Comparison of ENCODE assay signal across 7 mouse cellular contexts in genomic region chr15:10901075-10901474, GRCm38 (mm10). TPM values are rescaled to one million over a fixed set of nuclear protein-coding genes. Genes with fewer than 3 reads are reported as not detected.
DNase-seq lines count a peak whose midpoint lies in the region; ATAC-seq lines count a peak whose summit lies in the region.

No protein-coding gene starts in this region.

- ATAC-seq in limb, embryonic 11.5 days (ENCODE audit: insufficient number of reproducible peaks, low FRiP score, low TSS enrichment, low read depth) = no peak
- ATAC-seq in frontal cortex, adult (ENCODE audit: low TSS enrichment) = no peak

- no peak overlapping the region for H3K4me3 ChIP-seq in limb, embryonic 11.5 days (ENCODE audit: low read depth, low read length)
- no peak overlapping the region for H3K4me3 ChIP-seq in limb, embryonic 10.5 days

- no peak overlapping the region for H3K27ac ChIP-seq in limb, embryonic 11.5 days (replicated peaks; ENCODE audit: low read depth, low read length)
- H3K27ac ChIP-seq in limb, embryonic 10.5 days = no peak overlapping the region

- H3K9me3 ChIP-seq in limb, embryonic 11.5 days (ENCODE audit: control insufficient read depth, low read length) = no peaks in the 10 kb centered on the region
- no peaks in the 10 kb centered on the region for H3K9me3 ChIP-seq in limb, embryonic 10.5 days (replicated peaks)

- 43% methylated on average over 3 of the region's 3 CpGs for WGBS in limb, embryonic 11.5 days
- WGBS in limb, embryonic 10.5 days = 55% methylated on average over 3 of the region's 3 CpGs

- peak; percentile 50 for DNase-seq in limb, embryonic 11.5 days (ENCODE audit: low spot score)
- no peak for DNase-seq in limb, embryonic 10.5 days (ENCODE audit: low spot score)
- DNase-seq in MN1 (ENCODE audit: low spot score) = peak; percentile 67
- DNase-seq in brain, adult 2 months (ENCODE audit: low read depth, low spot score) = peak; percentile 40
- DNase-seq in kidney, postnatal 10 days = peak; percentile 80
- peak; percentile 14 for DNase-seq in retina, postnatal 7 days (ENCODE audit: low read depth, low spot score)

- H3K4me1 ChIP-seq in limb, embryonic 11.5 days (ENCODE audit: control insufficient read depth, insufficient read depth, low read length) = no peaks in the 10 kb centered on the region
- H3K4me1 ChIP-seq in limb, embryonic 10.5 days = peaks cover 28% of the 10 kb centered on the region

- no peaks in the 10 kb centered on the region for H3K27me3 ChIP-seq in limb, embryonic 11.5 days (ENCODE audit: control insufficient read depth, insufficient read depth, low read length)
- H3K27me3 ChIP-seq in limb, embryonic 10.5 days (ENCODE audit: low read depth, poor library complexity, severe bottlenecking) = no peaks in the 10 kb centered on the region

- no peaks in the 10 kb centered on the region for H3K36me3 ChIP-seq in limb, embryonic 11.5 days (ENCODE audit: control insufficient read depth, insufficient read depth, low read length)
- no peaks in the 10 kb centered on the region for H3K36me3 ChIP-seq in limb, embryonic 10.5 days

- no peak overlapping the region for H3K4me2 ChIP-seq in limb, embryonic 11.5 days (ENCODE audit: low read depth, severe bottlenecking)

- H3K9ac ChIP-seq in limb, embryonic 11.5 days (ENCODE audit: low read length) = no peak overlapping the region

RNA-seq across cellular contexts. Expression of gene C1qtnf3, which starts 51.1 kb away (rescaled TPM):
- 4.4 and 5.6 TPM in 2 replicates for polyA plus RNA-seq in limb, embryonic 11.5 days (2014; fragmentation: Nextera tagmentation; extraction: Ambion mirVana)
- polyA plus RNA-seq in limb, embryonic 10.5 days (2016; fragmentation: Nextera tagmentation; extraction: Ambion mirVana) = 1.7 and 3.3 TPM in 2 replicates
